Mouse (Mus musculus) midbrain, postnatal 0 days (tissue): ENCODE measurements around the gene Pfkfb2. TPM values are rescaled to one million over a fixed set of nuclear protein-coding genes. Genes with fewer than 3 reads are reported as not detected.
"Not testable (repeated sequence)": the region's sequence is repeated elsewhere in the genome, so short reads cannot be mapped to it uniquely, and the experiment has no call there.

Source experiments
- ATAC-seq: fragments of 200-750 bp; cut with Nextera tagmentation; 2 replicates; pipeline ENCODE4 v1.8.0; 2017; ENCODE audit warnings: moderate number of reproducible peaks, mild to moderate bottlenecking, moderate TSS enrichment, moderate library complexity; ENCODE audit not compliant: low FRiP score
- DNase-seq: peaks from one replicate; pipeline ENCODE4 v3.0.0-alpha.2; 2015; ENCODE audit warnings: low spot score
- H3K27ac ChIP-seq: fragments of 300-500 bp; sonication (generic); 2 replicates; pipeline ENCODE4 v1.5.1; 2014; ENCODE audit warnings: low read depth, mild to moderate bottlenecking, low read length, mixed read lengths
- H3K27me3 ChIP-seq: fragments of 300-500 bp; sonication (generic); 2 replicates; pipeline ENCODE4 v1.6.1; 2014; ENCODE audit warnings: low read length, control low read depth, mixed read lengths; ENCODE audit not compliant: insufficient read depth
- H3K36me3 ChIP-seq: fragments of 300-500 bp; sonication (generic); 2 replicates; pipeline ENCODE4 v1.6.1; 2014; ENCODE audit warnings: low read length, control low read depth, mixed read lengths; ENCODE audit not compliant: insufficient read depth
- H3K4me1 ChIP-seq: fragments of 300-500 bp; sonication (generic); 2 replicates; pipeline ENCODE4 v1.6.1; 2014; ENCODE audit warnings: mild to moderate bottlenecking, control low read depth, antibody characterized with exemption, low read length, mixed read lengths; ENCODE audit not compliant: insufficient read depth
- H3K4me2 ChIP-seq: fragments of 300-500 bp; sonication (generic); 2 replicates; pipeline ENCODE4 v1.6.1; 2014; ENCODE audit warnings: low read depth, mild to moderate bottlenecking, low read length, mixed read lengths; ENCODE audit not compliant: poor library complexity, severe bottlenecking
- H3K4me3 ChIP-seq: fragments of 300-500 bp; sonication (generic); 2 replicates; pipeline ENCODE4 v1.5.1; 2014; ENCODE audit warnings: low read depth, mild to moderate bottlenecking, low read length, moderate library complexity
- H3K9ac ChIP-seq: fragments of 300-500 bp; sonication (generic); replicated peaks from 2 replicates; pipeline ENCODE4 v1.6.1; 2014; ENCODE audit warnings: mild to moderate bottlenecking, low read length, moderate library complexity, mixed read lengths; ENCODE audit not compliant: poor library complexity, severe bottlenecking
- H3K9me3 ChIP-seq: fragments of 300-500 bp; sonication (generic); 2 replicates; pipeline ENCODE4 v1.6.1; 2016; ENCODE audit warnings: low read length, control low read depth
- CTCF ChIP-seq: IDR thresholded peaks from 2 replicates; pipeline ENCODE4 v1.5.1; 2016; ENCODE audit warnings: antibody characterized with exemption, mild to moderate bottlenecking
- WGBS: fragments of 180-500 bp; shearing (Covaris S2); extraction: QIAGEN DNeasy Blood & Tissue Kit; methylation state at CpG from one replicate; pipeline ENCODE4 v1.1.7; 2014; 5-methylcytosine and 5-hydroxymethylcytosine counted together
- polyA plus RNA-seq: library from polyadenylated mRNA; unstranded; fragments of >200 nt; fragmentation: Nextera tagmentation; extraction: Ambion mirVana; gene quantifications from 2 replicates; pipeline ENCODE4 v1.2.1, GENCODE M21; 2015
- total RNA-seq: library from RNA; depleted of rRNA; stranded (reverse); fragments of >200 nt; gene quantifications from 2 replicates; pipeline ENCODE4 v1.2.3, GENCODE M21; 2014; rRNA removed

Pfkfb2 gene
- total and polyA plus RNA-seq, 2 experiments from 2014 or later = 17.2 to 26.6 TPM

- 86% methylated on average over 3 of the region's 3 CpGs for WGBS
- Histone ChIP-seq H3K4me3 (no peak within 1 kb of the TSS), H3K9me3 (no peaks in the 10 kb centered on the region), H3K27ac (no peak within 1 kb of the TSS), H3K4me2 (no peak within 1 kb of the TSS), H3K27me3 (no peaks in the 10 kb centered on the region), H3K9ac (no peak within 1 kb of the TSS), H3K36me3 (no peaks in the 10 kb centered on the region), H3K4me1 (no peaks in the 10 kb centered on the region)
- TF ChIP-seq CTCF = no peak
- ATAC-seq = no peak
- no peak for DNase-seq
Measured at GRCm38 (mm10) chr1:130661454-130661853, 67.6 kb downstream of the Pfkfb2 start, which contains the start of gene C4bp. Gene C4bp, minus strand, starts transcription at chr1:130661632.

GRCm38 (mm10) chr1:130659641-130660040, 69.4 kb downstream of the Pfkfb2 start:
- DNase-seq, H3K4me1 ChIP-seq, H3K36me3 ChIP-seq, H3K9me3 ChIP-seq, ATAC-seq, H3K4me3 ChIP-seq, H3K9ac ChIP-seq, H3K4me2 ChIP-seq, H3K27ac ChIP-seq, H3K27me3 ChIP-seq: not testable (repeated sequence)
- 51% methylated on average over 5 of the region's 5 CpGs for WGBS

- Histone ChIP-seq H3K27ac (0 out of 2 replicates have a peak overlapping the region, but pooled peaks have one; percentile 18), H3K27me3 (no peaks in the 10 kb centered on the region), H3K4me1 (no peaks in the 10 kb centered on the region), H3K9me3 (no peaks in the 10 kb centered on the region), H3K36me3 (no peaks in the 10 kb centered on the region), H3K4me3 (no peak overlapping the region), H3K4me2 (no peak overlapping the region), H3K9ac (no peak overlapping the region)
- WGBS = 30% methylated on average over 4 of the region's 4 CpGs
- ATAC-seq (no peak), DNase-seq (peak; percentile 24)
- TF ChIP-seq CTCF = no peak
Measured at GRCm38 (mm10) chr1:130644103-130644502, 85.0 kb downstream of the Pfkfb2 start.

- Histone ChIP-seq H3K4me3 (no peak overlapping the region), H3K27ac (no peak overlapping the region), H3K4me2 (no peak overlapping the region), H3K9ac (no peak overlapping the region), H3K36me3 (no peaks in the 10 kb centered on the region), H3K9me3 (no peaks in the 10 kb centered on the region), H3K4me1 (no peaks in the 10 kb centered on the region), H3K27me3 (no peaks in the 10 kb centered on the region)
- DNase-seq (no peak), ATAC-seq (no peak)
- TF ChIP-seq CTCF = no peak
Measured at GRCm38 (mm10) chr1:130640967-130641366, 88.1 kb downstream of the Pfkfb2 start.

Other genes starting within 250 kb of the Pfkfb2 start
- not detected in 2 replicates for gene Zp3r, start 99.6 kb downstream of the Pfkfb2 start, total RNA-seq
- gene Zp3r, start 99.6 kb downstream of the Pfkfb2 start, polyA plus RNA-seq = not detected in 2 replicates
- gene C4bp, start 67.6 kb downstream of the Pfkfb2 start, total RNA-seq = 0.05 and 0.93 TPM in 2 replicates
- gene C4bp, start 67.6 kb downstream of the Pfkfb2 start, polyA plus RNA-seq = 0.05 and 0.11 TPM in 2 replicates
- gene Gm29427, start 13.5 kb downstream of the Pfkfb2 start, total RNA-seq = not detected in 2 replicates
- gene Gm29427, start 13.5 kb downstream of the Pfkfb2 start, polyA plus RNA-seq = not detected in 2 replicates
- 9.8 and 13.0 TPM in 2 replicates for gene Yod1, start 11.9 kb downstream of the Pfkfb2 start, total RNA-seq
- gene Yod1, start 11.9 kb downstream of the Pfkfb2 start, polyA plus RNA-seq = 15.4 and 21.0 TPM in 2 replicates
- gene AA986860, start 2.7 kb upstream of the Pfkfb2 start, total RNA-seq = 0.71 and 0.99 TPM in 2 replicates
- 0.42 TPM in 2 replicates for gene AA986860, start 2.7 kb upstream of the Pfkfb2 start, polyA plus RNA-seq
- not detected in 2 replicates for gene Fcamr, start 71.6 kb upstream of the Pfkfb2 start, total RNA-seq
- not detected in 2 replicates for gene Fcamr, start 71.6 kb upstream of the Pfkfb2 start, polyA plus RNA-seq
- not detected in 2 replicates for gene Pigr, start 97.4 kb upstream of the Pfkfb2 start, total RNA-seq
- not detected in 2 replicates for gene Pigr, start 97.4 kb upstream of the Pfkfb2 start, polyA plus RNA-seq
- gene Fcmr, start 136.4 kb upstream of the Pfkfb2 start, total RNA-seq = 0.16 TPM in 1 of 2 replicates, not detected in the other
- gene Fcmr, start 136.4 kb upstream of the Pfkfb2 start, polyA plus RNA-seq = 1.7 and 2.3 TPM in 2 replicates
- not detected in 2 replicates for gene Il24, start 158.2 kb upstream of the Pfkfb2 start, total RNA-seq
- not detected in 2 replicates for gene Il24, start 158.2 kb upstream of the Pfkfb2 start, polyA plus RNA-seq
- gene Il20, start 182.2 kb upstream of the Pfkfb2 start, total RNA-seq = not detected in 2 replicates
- gene Il20, start 182.2 kb upstream of the Pfkfb2 start, polyA plus RNA-seq = not detected in 2 replicates
- not detected in 2 replicates for gene Il19, start 210.9 kb upstream of the Pfkfb2 start, total RNA-seq
- gene Il19, start 210.9 kb upstream of the Pfkfb2 start, polyA plus RNA-seq = 0.27 TPM in 1 of 2 replicates, not detected in the other